Mouse (Mus musculus) hindbrain, embryonic 12.5 days (tissue): ENCODE measurements around the gene Slc18b1. TPM values are rescaled to one million over a fixed set of nuclear protein-coding genes. Genes with fewer than 3 reads are reported as not detected.

Source experiments
- ATAC-seq: fragments of 200-750 bp; cut with Nextera tagmentation; 2 replicates; pipeline ENCODE4 v1.8.0; 2017; ENCODE audit warnings: moderate TSS enrichment; ENCODE audit not compliant: low FRiP score
- H3K27ac ChIP-seq: fragments of 300-500 bp; sonication (generic); 2 replicates; pipeline ENCODE4 v1.5.1; 2016; ENCODE audit warnings: mild to moderate bottlenecking
- H3K27me3 ChIP-seq: fragments of 300-500 bp; sonication (generic); 2 replicates; pipeline ENCODE4 v1.6.1; 2016; ENCODE audit warnings: mild to moderate bottlenecking
- H3K36me3 ChIP-seq: fragments of 300-500 bp; sonication (generic); 2 replicates; pipeline ENCODE4 v1.6.1; 2016; ENCODE audit warnings: mild to moderate bottlenecking
- H3K4me1 ChIP-seq: fragments of 300-500 bp; sonication (generic); 2 replicates; pipeline ENCODE4 v1.6.1; 2016
- H3K4me2 ChIP-seq: fragments of 300-500 bp; sonication (generic); replicated peaks from 2 replicates; pipeline ENCODE4 v1.6.1; 2016; ENCODE audit warnings: mild to moderate bottlenecking
- H3K4me3 ChIP-seq: fragments of 300-500 bp; sonication (generic); 2 replicates; pipeline ENCODE4 v1.5.1; 2016; ENCODE audit warnings: mild to moderate bottlenecking
- H3K9ac ChIP-seq: fragments of 300-500 bp; sonication (generic); 2 replicates; pipeline ENCODE4 v1.6.1; 2016; ENCODE audit warnings: mild to moderate bottlenecking, moderate library complexity
- H3K9me3 ChIP-seq: fragments of 300-500 bp; sonication (generic); replicated peaks from 2 replicates; pipeline ENCODE4 v1.6.1; 2016; ENCODE audit warnings: mild to moderate bottlenecking
- WGBS: fragments of 180-500 bp; shearing (Covaris S2); methylation state at CpG from one replicate; pipeline ENCODE4 v1.1.7; 2016; 5-methylcytosine and 5-hydroxymethylcytosine counted together
- polyA plus RNA-seq: library from polyadenylated mRNA; unstranded; fragments of >200 nt; fragmentation: Nextera tagmentation; extraction: Ambion mirVana; gene quantifications from 2 replicates; pipeline ENCODE4 v1.2.1, GENCODE M21; 2016

Gene Slc18b1
- polyA plus RNA-seq, 1 experiment from 2014 or later, result 23.5 TPM

GRCm38 (mm10) chr10:23864362-23865312 lies 67.9 kb downstream of the Slc18b1 start:
- Histone ChIP-seq H3K36me3 (no peaks in the 10 kb centered on the region), H3K4me1 (no peaks in the 10 kb centered on the region), H3K4me3 (no peak overlapping the region), H3K27me3 (no peaks in the 10 kb centered on the region), H3K9me3 (peaks cover 11% of the 10 kb centered on the region; the same call in 1 of the 2 replicates), H3K9ac (no peak overlapping the region), H3K27ac (no peak overlapping the region), H3K4me2 (no peak overlapping the region)
- 88% methylated on average over 9 of the region's 9 CpGs for WGBS
- no peak for ATAC-seq

Other genes with a start within 250 kb of the Slc18b1 start
- 113 and 116 TPM in 2 replicates for gene Rps12, start 9.7 kb upstream of the Slc18b1 start, polyA plus RNA-seq
- not detected in 2 replicates for gene Vnn3, start 54.5 kb downstream of the Slc18b1 start, polyA plus RNA-seq
- gene Vnn1, start 97.7 kb downstream of the Slc18b1 start, polyA plus RNA-seq, result 1.3 and 1.6 TPM in 2 replicates
- gene Taar1, start 123.4 kb downstream of the Slc18b1 start, polyA plus RNA-seq, result not detected in 2 replicates
- not detected in 2 replicates for gene Taar2, start 141.6 kb downstream of the Slc18b1 start, polyA plus RNA-seq
- not detected in 2 replicates for gene Taar3, start 152.6 kb downstream of the Slc18b1 start, polyA plus RNA-seq
- gene Taar4, start 163.5 kb downstream of the Slc18b1 start, polyA plus RNA-seq, result not detected in 2 replicates
- 1.3 TPM in 1 of 2 replicates, not detected in the other for gene Taar5, start 173.7 kb downstream of the Slc18b1 start, polyA plus RNA-seq
- gene Taar6, start 188.7 kb downstream of the Slc18b1 start, polyA plus RNA-seq, result 0.41 TPM in 1 of 2 replicates, not detected in the other
- gene Taar7a, start 196.5 kb downstream of the Slc18b1 start, polyA plus RNA-seq, result not detected in 2 replicates
- gene Taar7b, start 203.0 kb downstream of the Slc18b1 start, polyA plus RNA-seq, result not detected in 2 replicates
- not detected in 2 replicates for gene Taar7d, start 230.2 kb downstream of the Slc18b1 start, polyA plus RNA-seq
- gene Taar7e, start 240.6 kb downstream of the Slc18b1 start, polyA plus RNA-seq, result not detected in 2 replicates